Mouse (Mus musculus) spleen, adult 2 months (tissue): ENCODE measurements around the gene Prok1.

Experiments used
- CTCF ChIP-seq: fragments of 200-500 bp; IDR thresholded peaks from 2 replicates; pipeline ENCODE4 v1.5.1; 2011; ENCODE audit warnings: mild to moderate bottlenecking, inconsistent platforms; ENCODE audit not compliant: insufficient read depth, insufficient read length, insufficient replicate concordance; ENCODE audit errors: extremely low read depth
- POLR2A ChIP-seq: fragments of 200-500 bp; IDR thresholded peaks from 2 replicates; pipeline ENCODE4 v1.6.1; 2011; ENCODE audit warnings: low read depth, low read length, inconsistent platforms

GRCm38 (mm10) chr3:107273820-107274219, 34.3 kb upstream of the Prok1 start:
- TF ChIP-seq POLR2A (no peak), CTCF (peak; percentile 63; the same call in 1 of the 2 replicates)
